Comparison of ENCODE assay signal across 18 mouse cellular contexts in the genomic region with DNA sequence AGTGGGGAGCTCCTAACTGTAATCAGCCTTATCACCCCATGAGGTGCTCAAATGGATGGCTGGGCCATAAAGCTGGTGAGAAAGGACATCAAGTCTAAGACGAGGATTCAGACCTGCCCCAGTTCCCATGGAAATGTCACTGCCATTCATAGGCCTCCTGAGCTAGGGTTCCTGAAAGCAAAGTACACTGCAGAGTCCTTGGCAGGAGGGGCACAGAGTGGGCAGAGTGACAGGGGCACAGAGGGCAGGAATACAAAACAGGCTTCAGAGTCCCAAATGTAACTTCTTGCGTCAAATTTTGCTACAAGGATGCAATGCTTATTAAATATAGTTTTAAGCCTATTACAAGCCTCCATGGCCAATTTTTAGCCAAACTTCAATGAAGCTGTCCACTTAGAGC. TPM values are rescaled to one million over a fixed set of nuclear protein-coding genes. Genes with fewer than 3 reads are reported as not detected.
DNase-seq lines count a peak whose midpoint lies in the region; ATAC-seq and TF ChIP-seq lines count a peak whose summit lies in the region.
"Had no signal": no experiment of that assay in that cellular context is flagged by ENCODE, and none has a peak within 500 bp of the region (broad histone marks: within the 10 kb centered on the region; RNA-seq: fewer than 3 reads in every experiment).

No protein-coding gene starts in this region.

- no peak for TF ChIP-seq EP300 in lung, postnatal 0 days (IDR thresholded peaks at IDR 0.05)

- H3K4me2 ChIP-seq in lung, postnatal 0 days (replicated peaks; ENCODE audit: low read depth, low read length), result no peak overlapping the region
- H3K4me2 ChIP-seq: forebrain, embryonic 13.5 days; hindbrain, embryonic 14.5 days; kidney, embryonic 15.5 days; limb, embryonic 15.5 days; midbrain, embryonic 12.5 days had no signal

- peak; percentile 42 to 46 for DNase-seq in cerebellum, postnatal 14 days
- DNase-seq in cerebellum, postnatal 25 days, result no peak
- peak; percentile 27 for DNase-seq in layer of hippocampus, adult 11-12 months (ENCODE audit: low spot score)
- DNase-seq in layer of hippocampus, adult 9-10 months (ENCODE audit: low spot score), result no peak
- no peak for DNase-seq in lung, postnatal 0 days (ENCODE audit: low spot score)
- no peak for DNase-seq in lung, postnatal 25 days (ENCODE audit: low spot score)
- peak; percentile 48 to 60 for DNase-seq in layer of hippocampus, postnatal 10 days (ENCODE audit: low spot score in 2 of 2)
- no peak for DNase-seq in thymus, postnatal 0 days (ENCODE audit: low spot score)
- DNase-seq: B cell, adult 2 months; cerebellum, adult 11 months; embryo, embryonic 11 days; heart, adult 18-20 months; thymus, adult 18-20 months had no signal

- H3K9ac ChIP-seq in lung, postnatal 0 days (replicated peaks; ENCODE audit: low read depth), result no peak overlapping the region
- H3K9ac ChIP-seq: forebrain, embryonic 13.5 days; hindbrain, embryonic 14.5 days; kidney, embryonic 15.5 days; limb, embryonic 15.5 days; midbrain, embryonic 12.5 days had no signal

- WGBS in lung, postnatal 0 days, result 49% methylated on average over 2 of the region's 2 CpGs

- no peaks in the 10 kb centered on the region for H3K27me3 ChIP-seq in lung, postnatal 0 days (replicated peaks; ENCODE audit: insufficient read depth, low read length)
- H3K27me3 ChIP-seq: forebrain, embryonic 13.5 days; kidney, embryonic 15.5 days; limb, embryonic 15.5 days; midbrain, embryonic 12.5 days had no signal

- H3K9me3 ChIP-seq in lung, postnatal 0 days (ENCODE audit: low read length), result no peaks in the 10 kb centered on the region
- H3K9me3 ChIP-seq: forebrain, embryonic 13.5 days; kidney, embryonic 15.5 days; limb, embryonic 15.5 days; midbrain, embryonic 12.5 days had no signal

- H3K27ac ChIP-seq in lung, postnatal 0 days (ENCODE audit: low read length), result peak overlapping the region; percentile 57; the same call in 1 of the 2 replicates
- H3K27ac ChIP-seq: forebrain, embryonic 13.5 days; hindbrain, embryonic 14.5 days; kidney, embryonic 15.5 days; limb, embryonic 15.5 days; midbrain, embryonic 12.5 days had no signal

- peaks cover 3% of the 10 kb centered on the region; the same call in 1 of the 2 replicates for H3K4me1 ChIP-seq in lung, postnatal 0 days (ENCODE audit: insufficient read depth, low read depth, low read length)
- H3K4me1 ChIP-seq: midbrain, embryonic 12.5 days had no signal

- no peak for TF ChIP-seq CTCF in lung, postnatal 0 days (IDR thresholded peaks at IDR 0.05)

- ATAC-seq in lung, postnatal 0 days, result no peak
- ATAC-seq: forebrain, embryonic 13.5 days had no signal

- H3K4me3 ChIP-seq in lung, postnatal 0 days (ENCODE audit: low read depth, low read length), result no peak overlapping the region
- H3K4me3 ChIP-seq: forebrain, embryonic 13.5 days; kidney, embryonic 15.5 days; limb, embryonic 15.5 days; midbrain, embryonic 12.5 days had no signal

- peaks cover 8% of the 10 kb centered on the region for H3K36me3 ChIP-seq in lung, postnatal 0 days (ENCODE audit: insufficient read depth, low read length)

RNA-seq across cellular contexts. Expression of a gene that starts 59.6 kb away (rescaled TPM):
- 5.3 and 5.5 TPM in 2 replicates for polyA plus RNA-seq in lung, postnatal 0 days (2015; fragmentation: Nextera tagmentation; extraction: Ambion mirVana)
- 1 to 10 TPM; 2.0 to 3.6 TPM for total RNA-seq in layer of hippocampus, postnatal 10 days (2021)
- polyA plus RNA-seq in thymus, postnatal 0 days (2015; fragmentation: Nextera tagmentation; extraction: Ambion mirVana), result 2.0 and 2.5 TPM in 2 replicates

Comparison
In these comparisons a context has a peak if more than half of its experiments do, and no peak if none do; other contexts are left out.
1. DNase-seq: peak in cerebellum, postnatal 14 days (2 of 2), layer of hippocampus, adult 11-12 months (single experiment) and layer of hippocampus, postnatal 10 days (2 of 2); none in cerebellum, postnatal 25 days (0 of 2), layer of hippocampus, adult 9-10 months (single experiment), lung, postnatal 0 days (single experiment), lung, postnatal 25 days (single experiment) and thymus, postnatal 0 days (single experiment).